In the genomic region with DNA sequence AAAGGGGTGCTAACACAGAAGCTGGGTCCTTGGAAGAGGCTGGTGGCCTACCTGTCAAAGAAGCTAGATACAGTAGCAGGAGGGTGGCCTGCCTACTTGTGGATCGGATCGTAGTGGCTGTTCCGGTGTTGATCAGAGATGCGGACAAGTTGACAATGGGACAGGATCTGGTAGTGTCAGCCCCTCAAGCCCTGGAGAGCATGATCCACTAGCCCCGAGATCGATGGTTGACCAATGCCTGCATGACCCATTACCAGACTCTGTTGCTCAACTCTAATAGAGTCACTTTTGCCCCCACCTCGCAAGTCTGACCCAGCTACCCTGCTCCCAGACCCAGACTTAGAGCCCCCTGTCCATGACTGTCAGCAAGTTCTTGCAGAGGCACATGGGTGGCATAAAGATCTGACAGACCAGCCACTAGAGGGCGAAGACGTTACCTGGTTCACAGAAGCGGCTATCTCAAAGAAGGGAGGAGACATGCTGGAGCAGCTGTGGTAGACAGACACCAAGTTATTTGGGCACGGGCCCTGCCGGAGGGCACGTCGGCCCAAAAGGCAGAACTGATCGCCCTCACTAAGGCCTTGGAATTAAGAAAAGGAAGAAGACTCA, we compare ENCODE assay signal across 11 mouse cellular contexts. TPM values are rescaled to one million over a fixed set of nuclear protein-coding genes. Genes with fewer than 3 reads are reported as not detected.
DNase-seq lines count a peak whose midpoint lies in the region; TF ChIP-seq lines count a peak whose summit lies in the region.
"Not testable (repeated sequence)": the region's sequence is repeated elsewhere in the genome, so short reads cannot be mapped to it uniquely, and the experiment has no call there.
"Had no signal": no experiment of that assay in that cellular context is flagged by ENCODE, and none has a peak within 500 bp of the region (broad histone marks: within the 10 kb centered on the region; RNA-seq: fewer than 3 reads in every experiment).

No protein-coding gene starts in this region.

- H3K27ac ChIP-seq in CH12.LX (ENCODE audit: insufficient read depth, low read depth): not testable (repeated sequence)

- DNase-seq in CH12.LX (ENCODE audit: extremely low read depth): peak; percentile 34
- DNase-seq in adrenal gland, adult 8-10 months: peak; percentile 14
- peak; percentile 29 for DNase-seq in embryo, embryonic 10 days (ENCODE audit: low spot score)
- DNase-seq in heart, postnatal 10 days: peak; percentile 28 to 29
- peak; percentile 17 to 34 for DNase-seq in kidney, postnatal 36 days
- DNase-seq in lung, postnatal 14 days: peak; percentile 10
- DNase-seq in spleen, adult 12 weeks (ENCODE audit: low spot score): peak; percentile 36
- peak; percentile 19 for DNase-seq in urinary bladder, postnatal 14 days (ENCODE audit: low spot score)

- H3K9ac ChIP-seq in CH12.LX (ENCODE audit: insufficient read depth, low read depth): not testable (repeated sequence)

- not testable (repeated sequence) for H3K4me3 ChIP-seq in CH12.LX (replicated peaks in 1 of 3; ENCODE audit: low read depth in 2 of 3, low read length in 2 of 3, poor library complexity in 1 of 3)

- peak in 1 of 2 experiments; percentile 72; a peak in 2 of 4 replicates for TF ChIP-seq CTCF in CH12.LX (conservative IDR thresholded peaks at IDR 0.05 in 1 of 2, IDR thresholded peaks at IDR 0.05 in 1 of 2; ENCODE audit: low read depth in 2 of 2, low read length in 2 of 2)

- H3K79me2 ChIP-seq in CH12.LX (replicated peaks; ENCODE audit: control insufficient read depth, extremely low read depth, insufficient read depth, poor library complexity, severe bottlenecking): not testable (repeated sequence)

- H3K36me3 ChIP-seq in CH12.LX (replicated peaks in 1 of 2; ENCODE audit: control insufficient read depth in 1 of 2, insufficient read depth in 1 of 2, low read length in 1 of 2): not testable (repeated sequence)

- not testable (repeated sequence) for H3K4me1 ChIP-seq in CH12.LX (ENCODE audit: control insufficient read depth in 1 of 2, insufficient read depth in 2 of 2)

- in situ Hi-C loops in CH12.LX (cut with MboI; ENCODE audit: low pct_ligation_motif_present, low pct_unique_long_range_greater_than_20kb, low sequenced_read_pairs): loop anchor here (25.0 kb wide), 1 partner anchor 182 kb away; the partner anchor contains the start of gene Apol11a

- not testable (repeated sequence) for H3K9me3 ChIP-seq in CH12.LX (replicated peaks; ENCODE audit: low read length)

- not testable (repeated sequence) for H3K27me3 ChIP-seq in CH12.LX (replicated peaks)

- H3K4me2 ChIP-seq in CH12.LX (ENCODE audit: insufficient read depth, low read depth, poor library complexity, severe bottlenecking): not testable (repeated sequence)

- TF ChIP-seq POLR2A in CH12.LX (IDR thresholded peaks at IDR 0.05; ENCODE audit: low read depth, low read length): not testable (repeated sequence)

- TF ChIP-seq EP300 in CH12.LX (IDR thresholded peaks at IDR 0.05; ENCODE audit: low read length): not testable (repeated sequence)

- peak; percentile 39 for TF ChIP-seq RAD21 in CH12.LX (IDR thresholded peaks at IDR 0.05; ENCODE audit: low read depth, low read length)

- intact Hi-C loops in heart, postnatal 10 days (cut with DNase I): loop anchor here (10.0 kb wide), 1 partner anchor 60 kb away; the partner anchor contains the start of gene Apol8

- dilution Hi-C loops in CH12.LX (cut with MboI; ENCODE audit: extremely low pct_ligation_motif_present, extremely low pct_unique_long_range_greater_than_20kb, low sequenced_read_pairs): not testable (repeated sequence)

TF ChIP-seq in CH12.LX, 34 proteins besides CTCF, POLR2A, EP300 and RAD21:
- TF ChIP-seq MYC (IDR thresholded peaks at IDR 0.05; ENCODE audit: low read depth, low read length): peak; percentile 40; the same call in 1 of the 2 replicates
- TF ChIP-seq SMC3 (IDR thresholded peaks at IDR 0.05; ENCODE audit: low read depth, low read length): peak; percentile 63
TF ChIP-seq in CH12.LX: peak in this region for 2; not testable (repeated sequence) for 32.

RNA-seq across cellular contexts. Expression of gene Apol7e, which starts 3.9 kb away (rescaled TPM):
- total RNA-seq in CH12.LX (2012; rRNA removed): not detected in 2 replicates
- total RNA-seq in CH12.LX (2014; rRNA removed): not detected in 2 replicates
- polyA plus RNA-seq in CH12.LX (2012; ENCODE audit: insufficient read length, low read depth): not detected in 2 replicates
- under 1 TPM in 2 of 4 experiments, not detected in 2; 0.16 to 0.22 TPM for total RNA-seq in adrenal gland, adult 8-10 months (2022)
- total RNA-seq in heart, postnatal 10 days (2021): under 1 TPM in 1 of 2 experiments, not detected in 1; 0.15 TPM
- total RNA-seq: left cerebral cortex, postnatal 36 days had no signal
- polyA plus RNA-seq: forebrain, embryonic 12.5 days; midbrain, embryonic 11.5 days had no signal

RNA-seq across cellular contexts. Expression of gene Apol9b, which starts 34.0 kb away (rescaled TPM):
- total RNA-seq in CH12.LX (2012; rRNA removed) (not detected in 2 replicates), CH12.LX (2014; rRNA removed) (not detected in 2 replicates)
- not detected in 2 replicates for polyA plus RNA-seq in CH12.LX (2012; ENCODE audit: insufficient read length, low read depth)
- total RNA-seq in adrenal gland, adult 8-10 months (2022): 1 to 10 TPM in 2 of 4 experiments, under 1 TPM in 2; 0.35 to 1.7 (median 0.78) TPM
- not detected for total RNA-seq in heart, postnatal 10 days (2021)
- polyA plus RNA-seq: forebrain, embryonic 12.5 days; midbrain, embryonic 11.5 days had no signal

RNA-seq across cellular contexts. Expression of gene Apol11b, which starts 51.7 kb away (rescaled TPM):
- 0.04 and 0.08 TPM in 2 replicates for total RNA-seq in CH12.LX (2012; rRNA removed)
- 0.26 TPM in 1 of 2 replicates, not detected in the other for total RNA-seq in CH12.LX (2014; rRNA removed)
- 0.19 TPM in 1 of 2 replicates, not detected in the other for polyA plus RNA-seq in CH12.LX (2012; ENCODE audit: insufficient read length, low read depth)
- total RNA-seq in adrenal gland, adult 8-10 months (2022): 1 to 10 TPM in 1 of 4 experiments, under 1 TPM in 3; 0.20 to 1.2 (median 0.57) TPM
- under 1 TPM; 0.17 to 0.77 TPM for total RNA-seq in heart, postnatal 10 days (2021)
- total RNA-seq: left cerebral cortex, postnatal 36 days had no signal
- polyA plus RNA-seq: forebrain, embryonic 12.5 days; midbrain, embryonic 11.5 days had no signal
